In the genomic region with DNA sequence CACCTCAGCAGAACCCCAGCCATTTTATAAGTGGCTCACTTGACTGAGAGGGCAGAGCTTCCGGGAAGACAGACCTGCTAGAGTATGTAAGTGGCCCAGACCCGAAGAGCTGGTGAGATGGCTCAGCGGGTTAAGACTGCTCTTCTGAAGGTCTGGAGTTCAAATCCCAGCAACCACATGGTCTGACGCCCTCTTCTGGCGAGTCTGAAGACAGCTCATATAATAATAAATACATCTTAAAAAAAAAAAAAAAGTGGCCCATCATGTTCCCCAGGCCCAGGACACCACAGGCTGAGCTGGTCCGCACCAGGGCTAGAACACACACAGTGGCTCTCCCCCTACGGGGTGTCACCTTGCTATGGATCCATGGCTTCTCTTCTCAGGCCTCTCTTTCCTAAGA, we compare ENCODE assay signal across 14 mouse cellular contexts. TPM values are rescaled to one million over a fixed set of nuclear protein-coding genes. Genes with fewer than 3 reads are reported as not detected.
DNase-seq lines count a peak whose midpoint lies in the region; ATAC-seq and TF ChIP-seq lines count a peak whose summit lies in the region.
"Had no signal": no experiment of that assay in that cellular context is flagged by ENCODE, and none has a peak within 500 bp of the region (broad histone marks: within the 10 kb centered on the region; RNA-seq: fewer than 3 reads in every experiment).

No protein-coding gene starts in this region.

- H3K9ac ChIP-seq in forebrain, embryonic 13.5 days: no peak overlapping the region
- H3K9ac ChIP-seq in forebrain, embryonic 15.5 days (replicated peaks): no peak overlapping the region
- no peak overlapping the region for H3K9ac ChIP-seq in liver, adult 2 months (ENCODE audit: low read depth, low read length)
- no peak overlapping the region for H3K9ac ChIP-seq in liver, embryonic 11.5 days (ENCODE audit: low read depth, low read length)
- no peak overlapping the region for H3K9ac ChIP-seq in midbrain, embryonic 13.5 days (replicated peaks)
- no peak overlapping the region for H3K9ac ChIP-seq in midbrain, embryonic 16.5 days (ENCODE audit: low read depth, low read length)
- no peak overlapping the region for H3K9ac ChIP-seq in hindbrain, embryonic 12.5 days
- H3K9ac ChIP-seq: heart, embryonic 13.5 days had no signal

- peaks cover 51% of the 10 kb centered on the region for H3K79me2 ChIP-seq in liver, adult 2 months (ENCODE audit: control insufficient read depth, insufficient read depth, low read length)

- no peaks in the 10 kb centered on the region for H3K27me3 ChIP-seq in forebrain, embryonic 13.5 days
- H3K27me3 ChIP-seq in forebrain, embryonic 15.5 days: no peaks in the 10 kb centered on the region
- no peaks in the 10 kb centered on the region for H3K27me3 ChIP-seq in liver, adult 2 months (ENCODE audit: control insufficient read depth, insufficient read depth, low read length)
- H3K27me3 ChIP-seq in liver, embryonic 11.5 days (replicated peaks; ENCODE audit: control insufficient read depth, insufficient read depth, low read length): no peaks in the 10 kb centered on the region
- no peaks in the 10 kb centered on the region for H3K27me3 ChIP-seq in midbrain, embryonic 13.5 days
- no peaks in the 10 kb centered on the region for H3K27me3 ChIP-seq in midbrain, embryonic 16.5 days (ENCODE audit: control insufficient read depth, insufficient read depth, low read depth, low read length)
- H3K27me3 ChIP-seq in hindbrain, embryonic 12.5 days: no peaks in the 10 kb centered on the region
- H3K27me3 ChIP-seq: heart, embryonic 13.5 days; Patski had no signal

- H3K4me2 ChIP-seq in forebrain, embryonic 13.5 days: no peak overlapping the region
- H3K4me2 ChIP-seq in forebrain, embryonic 15.5 days (replicated peaks): no peak overlapping the region
- H3K4me2 ChIP-seq in liver, embryonic 11.5 days: no peak overlapping the region
- H3K4me2 ChIP-seq in midbrain, embryonic 13.5 days (replicated peaks): no peak overlapping the region
- H3K4me2 ChIP-seq in midbrain, embryonic 16.5 days (ENCODE audit: low read length): no peak overlapping the region
- no peak overlapping the region for H3K4me2 ChIP-seq in hindbrain, embryonic 12.5 days (replicated peaks)
- H3K4me2 ChIP-seq: heart, embryonic 13.5 days had no signal

- peaks cover 64% of the 10 kb centered on the region for H3K4me1 ChIP-seq in forebrain, embryonic 13.5 days
- peaks cover 35% of the 10 kb centered on the region for H3K4me1 ChIP-seq in forebrain, embryonic 15.5 days
- peaks cover 39% of the 10 kb centered on the region for H3K4me1 ChIP-seq in liver, adult 2 months (ENCODE audit: control insufficient read depth, insufficient read depth, low read length)
- H3K4me1 ChIP-seq in liver, embryonic 11.5 days (replicated peaks; ENCODE audit: control insufficient read depth, insufficient read depth, low read length): peaks cover 20% of the 10 kb centered on the region
- H3K4me1 ChIP-seq in midbrain, embryonic 13.5 days (replicated peaks): peaks cover 58% of the 10 kb centered on the region
- peaks cover 6% of the 10 kb centered on the region; the same call in 1 of the 2 replicates for H3K4me1 ChIP-seq in midbrain, embryonic 16.5 days (ENCODE audit: control insufficient read depth, insufficient read depth, low read length)
- peaks cover 61% of the 10 kb centered on the region for H3K4me1 ChIP-seq in hindbrain, embryonic 12.5 days

- 90% methylated on average over 7 of the region's 7 CpGs for WGBS in forebrain, embryonic 13.5 days
- 82% methylated on average over 7 of the region's 7 CpGs for WGBS in forebrain, embryonic 15.5 days
- WGBS in liver, adult 2 months: 66% methylated on average over 7 of the region's 7 CpGs
- 82% methylated on average over 7 of the region's 7 CpGs for WGBS in liver, embryonic 11.5 days
- 83% methylated on average over 7 of the region's 7 CpGs for WGBS in midbrain, embryonic 13.5 days
- WGBS in midbrain, embryonic 16.5 days: 84% methylated on average over 7 of the region's 7 CpGs
- 86% methylated on average over 7 of the region's 7 CpGs for WGBS in hindbrain, embryonic 12.5 days

- no peak for DNase-seq in liver, adult 2 months (ENCODE audit: extremely low read depth, low read depth, low spot score)
- DNase-seq in liver, embryonic 11.5 days (ENCODE audit: low spot score): no peak
- DNase-seq in retina, postnatal 1 day: no peak
- DNase-seq: spleen, adult 18-20 months had no signal

- H3K9me3 ChIP-seq in forebrain, embryonic 13.5 days (replicated peaks): no peaks in the 10 kb centered on the region
- H3K9me3 ChIP-seq in forebrain, embryonic 15.5 days: no peaks in the 10 kb centered on the region
- H3K9me3 ChIP-seq in liver, embryonic 11.5 days (ENCODE audit: control insufficient read depth, low read length): no peaks in the 10 kb centered on the region
- no peaks in the 10 kb centered on the region for H3K9me3 ChIP-seq in midbrain, embryonic 13.5 days
- H3K9me3 ChIP-seq in midbrain, embryonic 16.5 days (replicated peaks; ENCODE audit: control insufficient read depth, low read length, poor library complexity, severe bottlenecking): no peaks in the 10 kb centered on the region
- no peaks in the 10 kb centered on the region for H3K9me3 ChIP-seq in hindbrain, embryonic 12.5 days (replicated peaks)
- H3K9me3 ChIP-seq: heart, embryonic 13.5 days; limb, embryonic 10.5 days had no signal

- peaks cover 39% of the 10 kb centered on the region for H3K36me3 ChIP-seq in forebrain, embryonic 13.5 days (ENCODE audit: poor library complexity, severe bottlenecking)
- H3K36me3 ChIP-seq in forebrain, embryonic 15.5 days: peaks cover 14% of the 10 kb centered on the region
- peaks cover 3% of the 10 kb centered on the region; the same call in 1 of the 2 replicates for H3K36me3 ChIP-seq in liver, adult 2 months (ENCODE audit: control insufficient read depth, insufficient read depth, low read length)
- peaks cover 12% of the 10 kb centered on the region for H3K36me3 ChIP-seq in liver, embryonic 11.5 days (ENCODE audit: control insufficient read depth, insufficient read depth, low read length)
- H3K36me3 ChIP-seq in midbrain, embryonic 13.5 days: peaks cover 29% of the 10 kb centered on the region
- peaks cover 15% of the 10 kb centered on the region for H3K36me3 ChIP-seq in midbrain, embryonic 16.5 days (ENCODE audit: control insufficient read depth, insufficient read depth, low read length)
- H3K36me3 ChIP-seq in hindbrain, embryonic 12.5 days: peaks cover 17% of the 10 kb centered on the region

- no peak for TF ChIP-seq POLR2A in liver, adult 2 months (IDR thresholded peaks at IDR 0.05; ENCODE audit: extremely low read depth, insufficient read depth, low read length)

- ATAC-seq in forebrain, embryonic 13.5 days: no peak
- no peak for ATAC-seq in forebrain, embryonic 15.5 days (replicated peaks)
- ATAC-seq in liver, embryonic 11.5 days (replicated peaks; ENCODE audit: low FRiP score): no peak
- ATAC-seq in midbrain, embryonic 13.5 days: no peak
- no peak for ATAC-seq in midbrain, embryonic 16.5 days
- ATAC-seq in hindbrain, embryonic 12.5 days (ENCODE audit: low FRiP score): no peak
- ATAC-seq: activated CD4-positive, CD25-positive, alpha-beta regulatory T cell, adult 4 months; intestine, embryonic 16.5 days; Patski had no signal

- peak; percentile 18; the same call in 1 of the 2 replicates for TF ChIP-seq CTCF in liver, adult 2 months (IDR thresholded peaks at IDR 0.05; ENCODE audit: low read depth, low read length)

- H3K4me3 ChIP-seq in forebrain, embryonic 13.5 days: no peak overlapping the region
- H3K4me3 ChIP-seq in forebrain, embryonic 15.5 days: no peak overlapping the region
- no peak overlapping the region for H3K4me3 ChIP-seq in liver, adult 2 months (ENCODE audit: insufficient read depth, low read depth, low read length)
- no peak overlapping the region for H3K4me3 ChIP-seq in liver, embryonic 11.5 days (ENCODE audit: low read depth, low read length)
- no peak overlapping the region for H3K4me3 ChIP-seq in midbrain, embryonic 13.5 days (replicated peaks)
- H3K4me3 ChIP-seq in midbrain, embryonic 16.5 days (ENCODE audit: low read depth, low read length): no peak overlapping the region
- H3K4me3 ChIP-seq in hindbrain, embryonic 12.5 days: no peak overlapping the region
- H3K4me3 ChIP-seq: heart, embryonic 13.5 days; limb, embryonic 10.5 days had no signal

- H3K27ac ChIP-seq in forebrain, embryonic 13.5 days: peak overlapping the region; percentile 25
- no peak overlapping the region for H3K27ac ChIP-seq in forebrain, embryonic 15.5 days (replicated peaks)
- peak overlapping the region; percentile 25; the same call in 1 of the 2 replicates for H3K27ac ChIP-seq in liver, adult 2 months (replicated peaks; ENCODE audit: insufficient read depth, low read depth, low read length)
- H3K27ac ChIP-seq in liver, embryonic 11.5 days (ENCODE audit: low read depth, low read length): no peak overlapping the region
- H3K27ac ChIP-seq in midbrain, embryonic 13.5 days: 0 out of 2 replicates have a peak overlapping the region, but pooled peaks have one; percentile 40
- H3K27ac ChIP-seq in midbrain, embryonic 16.5 days (ENCODE audit: low read length): no peak overlapping the region
- peak overlapping the region; percentile 48; the same call in 1 of the 2 replicates for H3K27ac ChIP-seq in hindbrain, embryonic 12.5 days
- H3K27ac ChIP-seq: heart, embryonic 13.5 days had no signal

RNA-seq across cellular contexts. Expression of a gene that starts 56.5 kb away (rescaled TPM):
- polyA plus RNA-seq in forebrain, embryonic 13.5 days (2015; fragmentation: Nextera tagmentation; extraction: Ambion mirVana): 25.6 and 27.3 TPM in 2 replicates
- polyA plus RNA-seq in forebrain, embryonic 15.5 days (2015; fragmentation: Nextera tagmentation; extraction: Ambion mirVana): 30.2 and 31.6 TPM in 2 replicates
- total RNA-seq in liver, adult 2 months (2014; rRNA removed): 7.1 and 9.4 TPM in 2 replicates
- polyA plus RNA-seq in liver, adult 2 months (2012; rRNA removed): 15.0 and 17.0 TPM in 2 replicates
- 14.0 and 17.2 TPM in 2 replicates for polyA plus RNA-seq in liver, embryonic 11.5 days (2014; fragmentation: Nextera tagmentation; extraction: Ambion mirVana)
- 20.2 and 22.6 TPM in 2 replicates for polyA plus RNA-seq in midbrain, embryonic 13.5 days (2015; fragmentation: Nextera tagmentation; extraction: Ambion mirVana)
- polyA plus RNA-seq in midbrain, embryonic 16.5 days (2015; fragmentation: Nextera tagmentation; extraction: Ambion mirVana): 19.9 and 22.9 TPM in 2 replicates
- polyA plus RNA-seq in hindbrain, embryonic 12.5 days (2016; fragmentation: Nextera tagmentation; extraction: Ambion mirVana): 30.2 and 31.0 TPM in 2 replicates

Comparison
In these comparisons a context has a peak if more than half of its experiments do, and no peak if none do; other contexts are left out.
1. H3K27ac ChIP-seq: peak in forebrain, embryonic 13.5 days (single experiment), liver, adult 2 months (single experiment), midbrain, embryonic 13.5 days (single experiment) and hindbrain, embryonic 12.5 days (single experiment); none in forebrain, embryonic 15.5 days (single experiment), liver, embryonic 11.5 days (single experiment) and midbrain, embryonic 16.5 days (single experiment).